Mouse (Mus musculus) naive thymus-derived CD4-positive, alpha-beta T cell, adult 2 months (primary cell): ENCODE measurements around the gene Pf4.
"Not testable (repeated sequence)": the region's sequence is repeated elsewhere in the genome, so short reads cannot be mapped to it uniquely, and the experiment has no call there.

Source experiments
- DNase-seq: peaks from one replicate; pipeline ENCODE4 v3.0.0-alpha.2; 2011; ENCODE audit warnings: low read depth

The Pf4 gene

GRCm38 (mm10) chr5:90788114-90788513 lies 15.9 kb downstream of the Pf4 start:
- no peak for DNase-seq

- DNase-seq: no peak
Observed at GRCm38 (mm10) chr5:90789306-90790073, 17.3 kb downstream of the Pf4 start.

GRCm38 (mm10) chr5:90790074-90790502 lies 17.9 kb downstream of the Pf4 start:
- DNase-seq: no peak

DNA sequence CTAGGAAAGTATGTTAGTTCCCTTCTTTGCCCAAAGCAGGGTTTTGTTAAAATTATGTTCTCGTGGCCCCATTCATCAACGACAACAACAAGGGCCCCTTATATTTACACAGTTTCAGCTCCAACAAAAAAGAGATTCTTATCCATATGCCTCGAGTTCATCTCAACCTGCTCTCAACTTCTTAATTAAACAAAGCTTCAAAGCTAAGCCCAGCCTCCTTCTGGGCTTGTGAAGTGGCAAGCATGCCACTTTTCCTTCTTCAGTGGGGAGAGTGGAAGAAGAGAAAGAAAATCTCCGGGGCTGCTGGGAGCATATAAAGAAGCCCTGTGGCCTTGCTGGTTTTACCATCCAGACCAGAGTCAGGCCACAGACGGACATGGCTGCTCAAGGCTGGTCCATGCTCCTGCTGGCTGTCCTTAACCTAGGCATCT lies 22.0 kb downstream of the Pf4 start, which contains the start of gene Cxcl15:
TSS of gene Cxcl15 (plus strand) at position 340 of the 431 bp plus-strand sequence.
- DNase-seq: no peak

DNA sequence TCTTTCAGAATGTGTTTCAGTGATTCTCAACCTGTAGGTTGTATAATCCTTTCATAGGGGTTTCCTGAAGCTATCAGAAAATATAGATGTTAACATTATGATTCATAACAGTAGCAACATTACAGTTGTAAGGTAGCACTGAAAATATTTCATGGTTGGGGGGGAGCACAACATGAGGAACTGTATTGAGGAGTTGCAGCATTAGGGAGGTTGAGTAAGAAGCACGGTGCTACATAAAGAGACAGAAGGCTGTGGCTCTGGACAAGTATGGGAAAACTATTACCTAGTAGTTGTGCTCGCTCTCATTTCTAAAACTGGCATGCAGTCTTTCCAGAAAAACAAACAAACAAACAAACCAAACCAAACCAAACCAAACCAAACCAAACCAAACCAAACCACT lies 23.2 kb downstream of the Pf4 start:
- not testable (repeated sequence) for DNase-seq

- DNase-seq: no peak
Observed at GRCm38 (mm10) chr5:90804574-90804973, 32.3 kb downstream of the Pf4 start.

- no peak for DNase-seq
Observed at GRCm38 (mm10) chr5:90806050-90806449, 33.8 kb downstream of the Pf4 start.

DNA sequence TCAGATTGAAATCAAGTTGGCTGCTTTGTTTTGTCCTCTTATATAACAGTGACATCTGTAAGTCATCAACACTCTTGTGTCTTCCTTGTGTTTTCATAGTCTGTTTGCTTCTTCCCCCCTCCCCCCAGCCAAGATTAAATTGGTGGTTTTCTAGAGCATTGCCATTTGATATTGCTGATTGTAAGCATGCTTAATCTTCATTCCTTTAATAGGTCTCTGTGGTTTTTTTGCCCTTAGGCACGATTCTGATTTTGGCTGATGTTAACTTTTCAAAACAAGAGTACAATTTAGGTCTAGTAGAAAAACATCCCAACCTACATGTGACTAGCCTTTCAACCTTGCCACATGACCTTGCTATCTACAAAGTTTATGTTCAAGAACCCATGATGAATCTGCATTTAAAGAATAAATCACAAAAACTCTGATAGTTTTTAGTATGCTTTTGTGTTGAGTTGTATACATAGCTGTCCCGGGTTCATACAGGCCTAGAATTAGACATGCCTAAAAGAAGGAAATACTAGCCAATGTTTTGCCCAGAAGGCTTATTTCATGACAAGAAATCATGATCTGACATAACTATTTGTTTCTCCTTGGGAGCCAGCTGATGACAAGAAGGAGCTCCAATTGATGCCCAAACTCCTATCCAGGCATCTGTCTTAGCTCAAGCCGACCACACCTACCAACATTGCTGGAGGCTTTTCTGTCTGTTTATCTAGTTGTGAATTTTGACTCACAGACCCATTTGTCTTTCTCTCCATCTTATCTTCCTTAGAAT lies 35.1 kb downstream of the Pf4 start:
- DNase-seq: no peak

DNA sequence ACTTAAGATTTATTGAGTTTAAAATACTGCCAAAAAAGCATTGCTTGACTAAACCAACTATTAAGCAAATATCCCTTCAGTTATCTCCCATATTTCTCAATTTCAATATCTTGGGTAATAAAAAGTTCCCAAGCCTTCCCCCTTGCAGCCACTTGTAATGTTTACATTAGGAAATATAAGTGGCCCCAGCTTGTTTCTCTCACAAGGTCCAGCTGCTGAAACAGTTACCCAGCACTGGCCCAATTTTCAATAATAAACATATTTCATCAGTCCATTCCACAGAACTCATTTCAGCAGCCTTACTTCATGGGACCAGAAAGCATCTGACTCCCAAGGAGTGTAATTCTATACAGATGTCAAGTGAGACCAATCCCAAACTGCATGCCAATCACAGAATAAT lies 47.5 kb downstream of the Pf4 start:
- DNase-seq: no peak
